Mouse (Mus musculus): ENCODE measurements around the gene Ebf3.

Gene Ebf3

GRCm38 (mm10) chr7:137313904-137314691, at the start of gene Ebf3:
Gene Ebf3, minus strand, starts transcription at chr7:137314445.
- no peak for ATAC-seq (ENCODE audit: insufficient number of reproducible peaks, low FRiP score, low TSS enrichment)

GRCm38 (mm10) chr7:137346860-137347259, 32.6 kb upstream of the Ebf3 start:
- ATAC-seq (ENCODE audit: insufficient number of reproducible peaks, low FRiP score, low TSS enrichment) = no peak

GRCm38 (mm10) chr7:137346068-137346467, 31.8 kb upstream of the Ebf3 start:
- no peak for ATAC-seq (ENCODE audit: insufficient number of reproducible peaks, low FRiP score, low TSS enrichment)

GRCm38 (mm10) chr7:137333951-137334350, 19.7 kb upstream of the Ebf3 start:
- no peak for ATAC-seq (ENCODE audit: insufficient number of reproducible peaks, low FRiP score, low TSS enrichment)

GRCm38 (mm10) chr7:137322926-137323325, 8.7 kb upstream of the Ebf3 start:
- ATAC-seq (ENCODE audit: insufficient number of reproducible peaks, low FRiP score, low TSS enrichment) = no peak

- no peak for ATAC-seq (ENCODE audit: insufficient number of reproducible peaks, low FRiP score, low TSS enrichment)
Measured at GRCm38 (mm10) chr7:137321961-137322784, 7.9 kb upstream of the Ebf3 start.

- ATAC-seq (ENCODE audit: insufficient number of reproducible peaks, low FRiP score, low TSS enrichment) = no peak
Measured at GRCm38 (mm10) chr7:137321141-137321813, 7.0 kb upstream of the Ebf3 start.

GRCm38 (mm10) chr7:137320320-137320719, 6.1 kb upstream of the Ebf3 start:
- no peak for ATAC-seq (ENCODE audit: insufficient number of reproducible peaks, low FRiP score, low TSS enrichment)

- ATAC-seq (ENCODE audit: insufficient number of reproducible peaks, low FRiP score, low TSS enrichment) = no peak
Measured at GRCm38 (mm10) chr7:137318924-137319885, 5.0 kb upstream of the Ebf3 start.

GRCm38 (mm10) chr7:137318383-137318775, 4.1 kb upstream of the Ebf3 start:
- no peak for ATAC-seq (ENCODE audit: insufficient number of reproducible peaks, low FRiP score, low TSS enrichment)

GRCm38 (mm10) chr7:137317659-137318382, 3.6 kb upstream of the Ebf3 start:
- no peak for ATAC-seq (ENCODE audit: insufficient number of reproducible peaks, low FRiP score, low TSS enrichment)

GRCm38 (mm10) chr7:137316926-137317658, 2.8 kb upstream of the Ebf3 start:
- no peak for ATAC-seq (ENCODE audit: insufficient number of reproducible peaks, low FRiP score, low TSS enrichment)

- no peak for ATAC-seq (ENCODE audit: insufficient number of reproducible peaks, low FRiP score, low TSS enrichment)
Measured at GRCm38 (mm10) chr7:137316181-137316925, 2.1 kb upstream of the Ebf3 start.

GRCm38 (mm10) chr7:137315544-137315940, 1.3 kb upstream of the Ebf3 start:
- ATAC-seq (ENCODE audit: insufficient number of reproducible peaks, low FRiP score, low TSS enrichment) = no peak

GRCm38 (mm10) chr7:137314710-137315543, 682 bp upstream of the Ebf3 start:
- no peak for ATAC-seq (ENCODE audit: insufficient number of reproducible peaks, low FRiP score, low TSS enrichment)

GRCm38 (mm10) chr7:137313183-137313903, 902 bp downstream of the Ebf3 start:
- no peak for ATAC-seq (ENCODE audit: insufficient number of reproducible peaks, low FRiP score, low TSS enrichment)

- no peak for ATAC-seq (ENCODE audit: insufficient number of reproducible peaks, low FRiP score, low TSS enrichment)
Measured at GRCm38 (mm10) chr7:137312933-137313182, 1.4 kb downstream of the Ebf3 start.

Data from cerebellum, adult (tissue).